Mouse (Mus musculus): ENCODE results near the gene Camkv. TPM values are rescaled to one million over a fixed set of nuclear protein-coding genes. Genes with fewer than 3 reads are reported as not detected.

The Camkv gene
- total RNA-seq, 2 experiments from 2014 or later: 353 to 360 TPM

- intact Hi-C loops (cut with DNase I): no loop called here
- peak in 1 of 2 experiments; percentile 50 for DNase-seq (ENCODE audit: low spot score in 2 of 2)
Measured at GRCm38 (mm10) chr9:107983421-107983890, 48.0 kb downstream of the Camkv start.

GRCm38 (mm10) chr9:107984052-107984753 is 48.7 kb downstream of the Camkv start:
- DNase-seq (ENCODE audit: low spot score in 2 of 2): no peak
- intact Hi-C loops (cut with DNase I): no loop called here

GRCm38 (mm10) chr9:107984754-107985055 is 49.2 kb downstream of the Camkv start:
- no peak for DNase-seq (ENCODE audit: low spot score in 2 of 2)
- intact Hi-C loops (cut with DNase I): no loop called here

GRCm38 (mm10) chr9:107985131-107986119 is 50.0 kb downstream of the Camkv start, which contains the start of gene Inka1:
Gene Inka1 (minus strand): TSS chr9:107985879.
- peak; percentile 79 to 83 for DNase-seq (ENCODE audit: low spot score in 2 of 2)
- intact Hi-C loops (cut with DNase I): loop anchor here (1.0 kb wide), 1 partner anchor 22 kb away; no protein-coding TSS in a partner anchor

GRCm38 (mm10) chr9:107986376-107986775 is 50.9 kb downstream of the Camkv start:
- intact Hi-C loops (cut with DNase I): loop anchor here (1.0 kb wide), 1 partner anchor 23 kb away; no protein-coding TSS in a partner anchor

GRCm38 (mm10) chr9:107987950-107988349 is 52.5 kb downstream of the Camkv start:
- DNase-seq (ENCODE audit: low spot score in 2 of 2): no peak
- intact Hi-C loops (cut with DNase I): no loop called here

More at GRCm38 (mm10) chr9:107986376-107986775, 50.9 kb downstream of the Camkv start:
- DNase-seq (ENCODE audit: low spot score in 2 of 2): peak; percentile 65 to 66

GRCm38 (mm10) chr9:107992197-107992596 is 56.7 kb downstream of the Camkv start, which contains the start of gene Cdhr4:
Gene Cdhr4 (plus strand): TSS chr9:107992497.
- intact Hi-C loops (cut with DNase I): no loop called here
- DNase-seq (ENCODE audit: low spot score in 2 of 2): no peak

DNA sequence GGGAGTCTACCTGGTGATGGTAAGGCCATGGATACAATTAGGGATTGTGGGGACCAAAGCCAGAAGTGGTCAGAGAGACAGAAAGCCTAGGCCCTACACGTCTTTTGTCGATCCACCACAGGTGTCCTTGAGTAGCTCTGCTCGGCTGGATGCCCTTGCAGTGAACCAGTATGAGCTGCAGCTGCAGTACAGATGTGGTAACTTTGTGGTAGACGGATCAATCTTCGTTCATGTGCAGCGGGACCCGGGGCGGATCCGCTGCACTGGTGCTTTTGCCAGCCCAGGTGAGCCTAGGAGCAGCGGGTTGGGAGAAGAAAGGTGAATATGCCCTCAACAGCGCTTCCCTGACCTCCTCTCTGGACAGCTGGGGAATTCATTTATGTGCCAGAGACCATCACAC is 57.5 kb downstream of the Camkv start:
- no peak for DNase-seq (ENCODE audit: low spot score in 2 of 2)
- intact Hi-C loops (cut with DNase I): no loop called here

GRCm38 (mm10) chr9:107994464-107994863 is 59.0 kb downstream of the Camkv start:
- no peak for DNase-seq (ENCODE audit: low spot score in 2 of 2)
- intact Hi-C loops (cut with DNase I): no loop called here

DNA sequence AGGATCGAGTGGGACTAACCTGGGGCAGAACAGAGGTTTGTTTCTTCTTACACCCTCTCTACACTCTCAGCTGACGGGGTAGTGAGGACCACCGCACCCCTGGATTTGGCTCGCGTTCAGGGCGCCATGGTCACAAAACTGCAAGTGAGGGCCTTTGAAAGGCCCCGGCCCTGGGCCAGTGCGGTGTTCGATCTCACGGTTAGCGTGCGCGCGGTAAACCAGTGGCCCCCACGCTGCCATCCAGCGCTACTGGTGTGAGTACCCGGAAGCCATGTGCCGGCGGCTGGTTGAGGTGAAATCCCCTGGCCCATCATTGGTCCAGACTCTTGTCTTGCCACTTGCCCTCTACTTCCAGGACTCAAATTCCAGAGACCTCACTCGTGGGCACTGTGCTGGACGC is 60.0 kb downstream of the Camkv start:
- intact Hi-C loops (cut with DNase I): no loop called here
- DNase-seq (ENCODE audit: low spot score in 2 of 2): no peak

DNA sequence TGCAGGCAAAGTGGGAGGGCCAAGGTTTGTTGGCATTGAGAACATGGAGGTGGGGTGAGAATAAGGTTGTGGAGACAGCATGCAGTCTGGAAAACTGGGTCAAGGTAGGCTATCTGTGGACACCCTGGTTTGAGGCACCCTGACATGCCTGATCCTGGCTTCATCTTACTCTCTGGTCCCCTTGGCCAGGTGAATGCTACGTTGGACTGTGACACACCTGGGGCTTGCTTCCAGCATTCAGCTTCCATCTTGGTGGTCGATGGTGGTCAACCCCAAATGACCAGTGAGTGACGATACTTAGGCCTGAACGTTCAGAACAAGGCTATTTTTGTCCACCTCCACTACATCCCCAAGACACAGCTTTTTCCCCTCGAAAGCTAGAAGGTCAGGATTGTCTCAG is 60.6 kb downstream of the Camkv start, which contains the start of gene Gm20662:
Gene Gm20662 (plus strand): TSS at position 301 of the 400 bp plus-strand sequence.
- intact Hi-C loops (cut with DNase I): no loop called here
- no peak for DNase-seq (ENCODE audit: low spot score in 2 of 2)

Other genes starting within 250 kb of the Camkv start
- 10 to 100 TPM; 16.6 to 17.2 TPM for gene Sema3f, start 225.2 kb upstream of the Camkv start, total RNA-seq (2021)
- 100 to 1,000 TPM; 109 to 159 TPM for gene Rbm5, start 164.7 kb upstream of the Camkv start, total RNA-seq (2021)
- gene Rbm6, start 62.4 kb upstream of the Camkv start, total RNA-seq (2021): 10 to 100 TPM; 48.3 to 72.1 TPM
- 10 to 100 TPM; 23.9 to 27.1 TPM for gene Mon1a, start 47.5 kb upstream of the Camkv start, total RNA-seq (2021)
- gene Mst1r, start 28.8 kb upstream of the Camkv start, total RNA-seq (2021): 1 to 10 TPM in 1 of 2 experiments, under 1 TPM in 1; 0.81 to 2.6 TPM
- not detected for gene Actl11, start 7.2 kb upstream of the Camkv start, total RNA-seq (2021)
- 10 to 100 TPM in 1 of 2 experiments, 1 to 10 TPM in 1; 7.8 to 16.5 TPM for gene Traip, start 14.5 kb downstream of the Camkv start, total RNA-seq (2021)
- 1 to 10 TPM; 2.4 to 3.9 TPM for gene Uba7, start 39.8 kb downstream of the Camkv start, total RNA-seq (2021)
- not detected for gene Gm20661, start 47.4 kb downstream of the Camkv start, total RNA-seq (2021)
- 1 to 10 TPM; 4.4 to 4.9 TPM for gene Inka1, start 50.2 kb downstream of the Camkv start, total RNA-seq (2021)
- 1 to 10 TPM in 1 of 2 experiments, under 1 TPM in 1; 0.79 to 1.4 TPM for gene Cdhr4, start 56.8 kb downstream of the Camkv start, total RNA-seq (2021)
- gene Gm20662, start 60.7 kb downstream of the Camkv start, total RNA-seq (2021): 1 to 10 TPM in 1 of 2 experiments, not detected in 1; 2.3 TPM
- 100 to 1,000 TPM; 196 to 205 TPM for gene Ip6k1, start 66.8 kb downstream of the Camkv start, total RNA-seq (2021)
- gene Gmppb, start 113.6 kb downstream of the Camkv start, total RNA-seq (2021): 10 to 100 TPM; 14.4 to 17.0 TPM
- gene Amigo3, start 117.5 kb downstream of the Camkv start, total RNA-seq (2021): 1 to 10 TPM; 1.7 to 1.8 TPM
- not detected for gene Mst1, start 144.8 kb downstream of the Camkv start, total RNA-seq (2021)
- 100 to 1,000 TPM in 1 of 2 experiments, 10 to 100 TPM in 1; 77.6 to 107 TPM for gene Rnf123, start 147.7 kb downstream of the Camkv start, total RNA-seq (2021)
- gene Apeh, start 158.9 kb downstream of the Camkv start, total RNA-seq (2021): 10 to 100 TPM; 23.9 to 39.4 TPM

Measured in left cerebral cortex, postnatal 36 days (tissue).